Comparison of ENCODE assay signal across 8 mouse cellular contexts in genomic region chr9:61372976-61373633, GRCm38 (mm10). TPM values are rescaled to one million over a fixed set of nuclear protein-coding genes. Genes with fewer than 3 reads are reported as not detected.
A peak's percentile ranks its signal among the peaks of the same experiment; 100 is the strongest.
DNase-seq lines count a peak whose midpoint lies in the region; ATAC-seq and TF ChIP-seq lines count a peak whose summit lies in the region.

No protein-coding gene starts in this region.

- H3K9ac ChIP-seq in heart, embryonic 13.5 days: peak overlapping the region; percentile 95
- H3K9ac ChIP-seq in midbrain, embryonic 15.5 days: peak overlapping the region; percentile 92
- peak overlapping the region; percentile 89 for H3K9ac ChIP-seq in stomach, embryonic 15.5 days

- TF ChIP-seq CTCF in G1E (IDR thresholded peaks at IDR 0.05; ENCODE audit: low read depth, low read length): no peak
- TF ChIP-seq CTCF in cortical plate, adult 2 months (IDR thresholded peaks at IDR 0.05; ENCODE audit: extremely low read depth, insufficient read depth, low read length): no peak

- no peak for ATAC-seq in G1E (ENCODE audit: extremely low read depth, insufficient number of reproducible peaks, low FRiP score, poor library complexity, severe bottlenecking)
- ATAC-seq in heart, embryonic 13.5 days (ENCODE audit: extremely low read depth, insufficient number of reproducible peaks, low FRiP score, low TSS enrichment): no peak
- ATAC-seq in midbrain, embryonic 15.5 days (replicated peaks): no peak
- no peak for ATAC-seq in stomach, embryonic 15.5 days (ENCODE audit: insufficient read depth, low FRiP score, low read depth)

- DNase-seq in adrenal gland, adult (ENCODE audit: inconsistent age in 2 of 2, low spot score in 1 of 2): peak; percentile 66 to 86
- no peak for DNase-seq in adrenal gland, adult 8-10 months
- DNase-seq in G1E (ENCODE audit: low spot score): no peak
- peak; percentile 39 to 49 for DNase-seq in left cerebral cortex, postnatal 14 days (ENCODE audit: low spot score in 2 of 2)

- 1% methylated on average over 52 of the region's 66 CpGs for WGBS in heart, embryonic 13.5 days
- 0% methylated on average over 63 of the region's 66 CpGs for WGBS in midbrain, embryonic 15.5 days
- WGBS in stomach, embryonic 15.5 days: under 1% methylated on average over 66 of the region's 66 CpGs

- peak overlapping the region; percentile 25 for H3K27ac ChIP-seq in cortical plate, adult 2 months (ENCODE audit: insufficient read depth, low read length)
- H3K27ac ChIP-seq in heart, embryonic 13.5 days (replicated peaks): peak overlapping the region; percentile 87
- H3K27ac ChIP-seq in midbrain, embryonic 15.5 days: peak overlapping the region; percentile 92
- peak overlapping the region; percentile 91 for H3K27ac ChIP-seq in stomach, embryonic 15.5 days

- peaks cover 17% of the 10 kb centered on the region for H3K27me3 ChIP-seq in G1E (ENCODE audit: insufficient read depth, low read length)
- H3K27me3 ChIP-seq in heart, embryonic 13.5 days (replicated peaks): peaks cover 49% of the 10 kb centered on the region
- no peaks in the 10 kb centered on the region for H3K27me3 ChIP-seq in midbrain, embryonic 15.5 days (replicated peaks)
- H3K27me3 ChIP-seq in stomach, embryonic 15.5 days (replicated peaks): no peaks in the 10 kb centered on the region

- intact Hi-C loops in left cerebral cortex, postnatal 14 days (cut with DNase I): loop anchor here (5.0 to 10.0 kb wide), 4 partner anchors 199 to 459 kb away; no protein-coding TSS in a partner anchor

- no peak for TF ChIP-seq POLR2A in cortical plate, adult 2 months (IDR thresholded peaks at IDR 0.05; ENCODE audit: extremely low read depth, insufficient read depth, low read length)

- H3K36me3 ChIP-seq in G1E (replicated peaks): peaks cover 19% of the 10 kb centered on the region
- peaks cover 17% of the 10 kb centered on the region for H3K36me3 ChIP-seq in heart, embryonic 13.5 days
- H3K36me3 ChIP-seq in midbrain, embryonic 15.5 days (replicated peaks): no peaks in the 10 kb centered on the region
- no peaks in the 10 kb centered on the region for H3K36me3 ChIP-seq in stomach, embryonic 15.5 days

- H3K4me3 ChIP-seq in G1E (ENCODE audit: low read depth, low read length): peak overlapping the region; percentile 75
- peak overlapping the region; percentile 69 for H3K4me3 ChIP-seq in cortical plate, adult 2 months (ENCODE audit: insufficient read depth, low read length)
- H3K4me3 ChIP-seq in heart, embryonic 13.5 days: peak overlapping the region; percentile 81
- H3K4me3 ChIP-seq in midbrain, embryonic 15.5 days: peak overlapping the region; percentile 84
- H3K4me3 ChIP-seq in stomach, embryonic 15.5 days (replicated peaks): peak overlapping the region; percentile 77

- H3K9me3 ChIP-seq in G1E (replicated peaks): peaks cover 14% of the 10 kb centered on the region
- no peaks in the 10 kb centered on the region for H3K9me3 ChIP-seq in heart, embryonic 13.5 days
- H3K9me3 ChIP-seq in midbrain, embryonic 15.5 days: no peaks in the 10 kb centered on the region
- no peaks in the 10 kb centered on the region for H3K9me3 ChIP-seq in stomach, embryonic 15.5 days

- H3K4me2 ChIP-seq in heart, embryonic 13.5 days: peak overlapping the region; percentile 96
- peak overlapping the region; percentile 79 for H3K4me2 ChIP-seq in midbrain, embryonic 15.5 days
- H3K4me2 ChIP-seq in stomach, embryonic 15.5 days: peak overlapping the region; percentile 94

- H3K4me1 ChIP-seq in G1E (ENCODE audit: insufficient read depth, low read depth, low read length): peaks cover 33% of the 10 kb centered on the region
- peaks cover 6% of the 10 kb centered on the region; the same call in 1 of the 2 replicates for H3K4me1 ChIP-seq in cortical plate, adult 2 months (ENCODE audit: control insufficient read depth, insufficient read depth, low read length)
- peaks cover 87% of the 10 kb centered on the region for H3K4me1 ChIP-seq in heart, embryonic 13.5 days
- peaks cover 66% of the 10 kb centered on the region for H3K4me1 ChIP-seq in midbrain, embryonic 15.5 days
- peaks cover 59% of the 10 kb centered on the region for H3K4me1 ChIP-seq in stomach, embryonic 15.5 days

RNA-seq across cellular contexts. Expression of gene Tle3, which starts 0.9 kb away (rescaled TPM):
- total RNA-seq in adrenal gland, adult 8-10 months (2022): 100 to 1,000 TPM; 100 to 139 (median 108) TPM
- total RNA-seq in G1E (2014; fragmentation: Nextera tagmentation) (131 and 136 TPM in 2 replicates), G1E (2017) (22.7 and 29.7 TPM in 2 replicates)
- polyA plus RNA-seq in G1E (2012): 144 and 162 TPM in 2 replicates
- 36.2 and 36.6 TPM in 2 replicates for polyA plus RNA-seq in cortical plate, adult 2 months (2012; rRNA removed)
- polyA plus RNA-seq in heart, embryonic 13.5 days (2015; fragmentation: Nextera tagmentation; extraction: Ambion mirVana): 7.3 and 9.1 TPM in 2 replicates
- total RNA-seq in left cerebral cortex, postnatal 14 days (2021): 10 to 100 TPM; 81.7 to 98.0 TPM
- 34.9 and 39.1 TPM in 2 replicates for polyA plus RNA-seq in midbrain, embryonic 15.5 days (2015; fragmentation: Nextera tagmentation; extraction: Ambion mirVana)
- polyA plus RNA-seq in stomach, embryonic 15.5 days (2015; fragmentation: Nextera tagmentation; extraction: Ambion mirVana): 24.3 and 25.4 TPM in 2 replicates

Comparison
In these comparisons a context has a peak if more than half of its experiments do, and no peak if none do; other contexts are left out.
1. DNase-seq: peak in adrenal gland, adult (2 of 2) and left cerebral cortex, postnatal 14 days (2 of 2); none in adrenal gland, adult 8-10 months (single experiment) and G1E (single experiment).
2. H3K27ac ChIP-seq: peak in every context shown above with its lines; median percentile 92 in midbrain, embryonic 15.5 days; 91 in stomach, embryonic 15.5 days; 87 in heart, embryonic 13.5 days; 25 in cortical plate, adult 2 months.
3. Peak in every context shown above with its lines, with median percentiles within 50 percentile points of each other: H3K4me3 ChIP-seq, H3K4me2 ChIP-seq and H3K9ac ChIP-seq.